Mouse (Mus musculus) cerebellum, postnatal 36 days (tissue): Measurements from ENCODE around the gene Sorcs3.

Experiments
- DNase-seq, 2 experiments: peaks; one replicate each; pipeline ENCODE4 v3.0.0; 2021 to 2022; ENCODE audit warnings: mixed read lengths in 2 of 2

Sorcs3 gene

GRCm38 (mm10) chr19:48205929-48206814, at the start of gene Sorcs3:
Gene Sorcs3, plus strand, starts transcription at chr19:48206025.
- no peak for DNase-seq

DNA sequence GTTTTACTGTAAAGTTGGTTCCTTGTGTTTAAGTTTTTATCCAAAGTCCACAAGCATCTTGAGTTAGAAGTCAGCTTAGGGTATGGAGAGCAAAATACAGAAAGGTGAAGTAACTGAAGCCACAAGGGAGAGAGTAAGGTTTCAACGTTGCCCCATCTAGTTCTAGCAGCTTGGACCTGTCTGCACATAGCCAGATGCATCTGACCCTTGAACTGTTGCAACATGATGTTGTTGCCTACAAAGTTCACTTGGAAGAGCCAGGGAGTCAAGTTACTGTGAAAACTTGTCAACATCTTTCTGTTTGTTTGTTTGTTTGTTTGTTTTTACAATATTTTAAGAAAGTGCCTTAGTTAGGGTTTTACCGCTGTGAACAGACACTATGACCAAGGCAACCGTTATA, 40.5 kb upstream of the Sorcs3 start:
- no peak for DNase-seq

DNA sequence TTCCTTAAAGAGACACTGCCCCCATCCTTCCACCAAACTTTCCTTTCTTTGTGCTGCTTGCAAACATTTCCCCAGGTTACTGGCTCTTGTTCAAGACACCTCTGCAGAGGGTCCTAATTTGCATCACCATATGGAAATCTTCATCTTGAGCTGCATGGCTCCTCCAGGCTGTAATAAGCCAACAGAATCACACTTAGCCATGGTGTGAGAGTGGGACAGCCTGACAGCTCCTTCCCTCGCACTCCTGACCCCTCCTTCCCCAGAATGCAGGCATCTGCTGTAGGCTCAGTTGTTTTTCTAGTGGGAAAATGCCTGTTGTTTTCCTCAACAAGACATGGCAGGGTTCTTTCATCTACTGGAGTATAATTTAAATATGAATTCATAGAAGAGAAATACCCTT, 38.7 kb upstream of the Sorcs3 start:
- DNase-seq: no peak

DNA sequence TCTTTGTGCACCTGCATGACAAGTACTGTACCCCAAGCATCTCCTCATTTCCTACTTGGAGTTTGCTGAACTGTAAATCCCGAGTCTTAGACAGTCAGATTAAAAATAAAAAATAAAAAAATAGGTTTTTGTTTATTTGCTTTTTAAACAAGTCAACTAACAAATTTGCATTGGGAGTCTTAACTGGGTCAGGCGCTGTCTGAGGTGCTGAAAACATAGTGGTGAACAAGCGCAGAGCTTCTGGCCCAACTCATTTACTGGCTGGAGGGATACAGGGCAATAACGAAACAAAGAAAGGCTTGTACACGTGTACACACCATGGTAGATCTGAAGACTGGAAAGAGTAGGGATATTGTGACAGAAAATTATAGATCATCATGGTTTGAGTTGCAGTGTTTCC, 37.5 kb upstream of the Sorcs3 start:
- no peak for DNase-seq

GRCm38 (mm10) chr19:48174717-48175116, 31.1 kb upstream of the Sorcs3 start:
- no peak for DNase-seq

DNA sequence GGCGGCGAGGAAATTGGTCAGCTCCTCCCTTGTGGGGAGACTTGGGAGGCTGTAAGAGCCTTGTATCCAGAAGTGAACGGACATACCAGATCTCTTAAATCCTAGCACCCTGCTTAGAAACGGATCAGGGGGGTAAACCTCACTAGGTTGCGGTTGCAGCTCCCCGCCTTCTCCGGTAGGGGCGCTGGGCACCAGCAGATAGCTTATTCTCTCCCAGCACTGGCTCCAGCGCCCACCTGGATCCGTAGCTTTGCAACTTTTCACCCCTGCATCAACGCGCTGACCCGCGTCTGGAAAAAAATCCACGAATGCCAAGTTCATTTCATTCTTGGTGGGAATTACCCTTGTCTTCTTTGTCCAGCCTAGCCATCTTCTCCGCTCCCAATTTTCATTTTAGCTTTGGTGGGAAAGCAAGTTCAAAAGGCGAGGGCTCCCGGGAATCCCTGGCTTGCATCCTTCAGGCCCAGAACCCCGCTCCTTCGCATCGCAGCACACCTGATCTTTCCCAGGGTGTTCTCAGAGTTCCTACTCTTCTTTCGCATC, 1.8 kb upstream of the Sorcs3 start:
- DNase-seq: peak; percentile 45 to 51

DNA sequence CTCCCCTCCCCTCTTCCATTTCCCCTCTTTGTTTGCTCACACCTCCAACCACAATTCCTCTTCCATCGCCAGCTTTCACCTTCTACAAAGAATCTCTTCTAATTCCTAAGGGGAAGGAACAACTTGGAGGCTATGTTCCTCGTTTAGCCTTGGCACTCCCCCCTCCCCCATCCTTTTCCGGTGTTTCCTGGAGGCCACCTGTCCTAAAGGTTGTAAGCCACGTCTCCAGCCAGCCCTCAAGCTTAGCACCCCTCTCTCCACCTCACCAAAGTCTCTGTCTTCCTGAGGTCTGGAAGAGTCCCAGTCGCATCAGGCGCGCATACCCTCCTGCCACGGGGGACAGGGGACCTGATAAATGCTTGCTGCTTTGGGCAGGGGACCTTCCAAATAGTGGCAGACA, 1.3 kb upstream of the Sorcs3 start:
- no peak for DNase-seq

DNA sequence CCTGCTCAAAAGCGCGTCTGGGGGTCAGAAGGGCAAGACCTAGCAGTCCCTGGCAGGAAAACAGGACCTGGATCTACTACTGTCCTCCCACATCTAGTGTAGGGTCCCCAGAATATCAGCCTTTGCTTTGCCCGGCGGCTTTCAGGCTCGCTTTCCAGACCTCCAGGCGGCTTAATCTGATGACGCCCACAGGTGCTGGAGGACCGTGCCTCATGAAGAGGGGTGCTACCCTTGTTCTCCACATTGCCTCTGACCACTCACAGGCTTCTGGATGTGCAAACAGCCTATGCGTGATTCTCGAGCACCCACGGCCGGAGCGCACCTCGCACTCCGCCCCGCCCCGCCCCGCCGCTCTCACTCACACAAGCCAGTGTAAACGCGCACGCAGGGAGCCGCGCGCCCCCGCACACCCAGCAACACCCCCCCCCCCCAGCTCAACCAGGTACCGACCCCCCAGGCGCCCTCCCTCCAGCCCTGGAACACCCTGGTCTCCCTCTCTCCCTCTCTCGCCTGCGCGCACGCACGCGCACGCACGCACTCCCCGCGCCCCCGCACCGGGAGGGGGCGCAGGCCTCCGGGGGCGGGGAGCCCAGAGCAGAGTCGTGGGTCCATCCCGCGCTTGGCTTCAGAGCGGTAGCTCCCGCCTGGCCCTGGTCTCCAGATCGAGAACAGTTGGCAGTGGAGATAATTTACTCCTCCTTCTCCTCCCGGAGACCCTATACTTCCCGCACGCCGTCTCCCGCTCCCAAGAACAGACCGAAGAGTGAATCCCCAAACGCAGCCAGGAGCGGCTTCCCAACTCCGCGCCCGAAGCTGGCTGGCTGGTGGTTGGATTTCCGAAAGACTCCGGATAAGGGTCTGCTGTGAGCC, 698 bp upstream of the Sorcs3 start:
- DNase-seq: peak in 1 of 2 experiments; percentile 7

DNA sequence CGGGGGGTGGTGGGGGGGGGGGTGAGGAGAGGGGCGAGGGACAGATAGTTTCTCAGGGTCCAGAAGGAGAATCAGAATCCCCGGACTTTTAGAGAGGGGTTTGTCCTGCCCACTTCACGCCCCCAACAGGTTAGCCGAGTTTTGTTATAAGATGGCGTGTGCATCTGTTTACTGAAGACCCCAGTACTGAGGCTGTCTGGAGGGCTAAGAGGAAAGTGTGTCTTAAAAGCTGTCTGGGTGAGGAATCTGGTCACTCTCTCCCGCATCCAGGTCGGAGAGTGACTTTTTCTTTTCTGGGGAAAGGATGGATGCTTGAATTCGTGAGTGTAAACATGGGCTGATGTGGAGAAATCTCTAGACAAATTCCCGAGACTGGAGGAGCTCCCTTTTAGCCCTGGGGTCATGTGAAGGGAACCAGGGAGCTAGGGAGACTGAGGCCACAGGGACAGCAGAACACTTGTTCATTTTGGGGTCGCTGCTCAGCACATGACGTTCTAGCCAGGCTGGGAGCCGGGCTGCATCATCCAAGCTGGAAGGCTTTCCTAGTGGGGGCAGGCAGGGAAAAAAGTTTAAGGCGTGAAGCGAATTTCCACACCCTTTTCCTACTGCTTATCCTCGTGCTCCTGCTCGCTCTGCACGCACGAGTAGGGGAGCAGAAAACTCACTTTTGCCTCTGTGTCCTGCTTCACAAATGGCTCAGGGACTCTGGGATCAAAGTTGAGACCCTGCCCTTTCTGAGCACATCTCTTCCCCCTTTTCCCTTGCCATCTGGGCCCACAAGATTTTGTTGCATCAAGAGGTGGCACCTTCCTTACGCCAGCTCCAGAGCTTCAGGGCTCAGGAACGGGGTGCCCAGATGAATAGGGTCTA, 1.3 kb downstream of the Sorcs3 start:
- no peak for DNase-seq

- no peak for DNase-seq
Measured at GRCm38 (mm10) chr19:48207731-48208370, 2.0 kb downstream of the Sorcs3 start.

- no peak for DNase-seq
Measured at GRCm38 (mm10) chr19:48215379-48215778, 9.6 kb downstream of the Sorcs3 start.

GRCm38 (mm10) chr19:48237786-48238372, 32.1 kb downstream of the Sorcs3 start:
- DNase-seq: no peak

DNA sequence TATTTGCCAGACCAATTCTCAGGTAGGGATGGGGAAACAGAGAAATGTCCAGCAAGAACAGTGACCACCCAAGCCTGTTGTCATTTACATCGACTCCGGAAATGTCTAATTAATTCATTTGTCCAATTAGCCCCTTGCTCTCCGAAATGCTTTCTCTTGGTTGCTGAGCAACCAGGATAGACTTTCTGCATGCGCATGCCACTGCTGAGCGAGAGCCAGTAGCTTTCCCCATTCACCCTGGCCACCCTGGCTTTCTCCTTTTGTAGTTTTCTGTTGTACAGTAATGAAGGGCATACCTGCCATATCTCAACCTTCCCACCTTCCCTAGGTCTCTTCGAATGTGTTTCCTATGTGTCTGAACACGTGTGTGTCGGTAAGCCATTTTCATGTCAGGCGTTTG, 32.6 kb downstream of the Sorcs3 start:
- no peak for DNase-seq

DNA sequence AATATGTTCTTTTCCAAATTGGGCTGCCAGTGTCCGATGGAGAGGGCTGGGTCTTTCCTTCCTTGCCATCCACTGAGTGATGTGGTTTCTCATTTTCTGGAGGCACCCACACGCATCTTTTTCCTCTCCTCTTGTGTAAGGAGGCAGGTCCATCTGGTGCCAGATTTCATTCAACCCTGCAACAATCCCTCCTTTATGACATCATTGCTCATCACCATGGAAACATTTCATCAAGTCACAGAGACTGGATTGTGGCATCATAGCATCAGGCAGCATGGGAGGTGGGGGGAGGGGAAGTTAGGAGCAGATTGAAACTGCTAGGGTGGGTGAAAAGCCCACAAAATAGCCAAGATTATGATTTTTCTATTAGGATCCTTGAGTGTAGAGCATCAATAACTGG, 35.1 kb downstream of the Sorcs3 start:
- no peak for DNase-seq

DNA sequence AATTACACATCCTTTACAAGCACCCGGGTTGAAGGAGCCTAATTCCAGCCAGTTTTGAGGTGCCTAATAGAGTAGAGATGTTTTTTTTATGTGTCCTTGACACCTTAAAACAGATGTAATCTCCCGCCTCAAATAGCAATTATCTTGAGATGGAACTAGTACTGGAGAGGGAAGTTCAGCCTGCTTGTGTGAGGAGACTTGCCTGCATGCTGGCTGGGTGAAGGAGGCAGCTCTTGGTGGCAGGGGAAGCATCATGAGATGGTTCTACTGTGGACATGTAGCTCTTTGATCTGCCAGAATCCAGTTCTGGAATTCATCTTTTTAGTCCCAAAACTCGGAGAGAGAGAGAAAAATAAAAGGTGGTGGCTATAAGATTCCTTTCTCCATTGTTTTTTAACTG, 38.2 kb downstream of the Sorcs3 start:
- DNase-seq: no peak

DNA sequence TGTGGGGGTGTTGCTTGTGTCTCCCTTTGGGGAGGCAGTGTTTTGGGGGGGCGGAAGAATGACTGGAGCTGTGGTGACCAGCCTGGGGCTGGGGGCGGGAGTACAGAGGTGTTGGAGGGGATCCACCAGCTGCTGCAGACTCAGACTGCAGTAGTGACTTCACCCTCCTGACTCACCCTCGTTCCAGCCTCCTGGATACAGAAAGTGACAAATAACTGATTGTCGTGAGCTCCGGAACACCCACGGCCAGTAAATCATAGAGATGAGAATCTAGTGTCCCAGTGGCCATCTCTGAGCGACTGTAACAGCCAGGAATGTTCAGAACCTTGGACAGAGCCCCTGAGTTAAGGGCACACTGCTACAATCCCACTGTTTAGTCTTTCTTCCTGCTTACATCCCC, 53.4 kb downstream of the Sorcs3 start:
- DNase-seq: no peak

- DNase-seq: peak; percentile 5 to 19
Measured at GRCm38 (mm10) chr19:48260671-48261070, 54.8 kb downstream of the Sorcs3 start.

- no peak for DNase-seq
Measured at GRCm38 (mm10) chr19:48263750-48264149, 57.9 kb downstream of the Sorcs3 start.

DNA sequence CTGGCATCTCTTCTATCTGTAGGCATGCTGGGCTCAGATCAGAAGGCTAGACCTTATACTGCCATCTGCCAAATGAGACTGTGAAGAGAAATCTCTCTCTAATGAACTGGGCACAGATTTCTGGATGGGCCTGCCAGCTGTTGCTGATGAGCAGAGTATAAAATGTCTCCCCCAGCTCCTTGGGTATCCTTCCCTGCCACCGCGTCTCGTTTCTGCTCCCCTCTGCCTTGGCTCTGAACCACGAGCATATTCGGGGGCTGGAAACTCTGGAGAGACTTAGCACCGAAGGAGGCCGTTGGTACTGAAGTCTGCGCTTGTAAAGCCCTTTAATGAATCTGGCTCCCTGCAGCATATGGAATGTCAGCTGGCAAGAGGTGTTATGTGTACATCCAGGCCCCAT, 74.4 kb downstream of the Sorcs3 start:
- no peak for DNase-seq

GRCm38 (mm10) chr19:48282250-48282649, 76.4 kb downstream of the Sorcs3 start:
- no peak for DNase-seq

GRCm38 (mm10) chr19:48283217-48283616, 77.4 kb downstream of the Sorcs3 start:
- DNase-seq: no peak
